Mouse (Mus musculus): ENCODE data around the gene Mob3b. TPM values are rescaled to one million over a fixed set of nuclear protein-coding genes. Genes with fewer than 3 reads are reported as not detected.
A peak's percentile ranks its signal among the peaks of the same experiment; 100 is the strongest.

The Mob3b gene
- polyA plus RNA-seq, 1 experiment from 2014 or later, result 30.2 TPM

GRCm38 (mm10) chr4:35101201-35101600, 56.1 kb downstream of the Mob3b start:
- Histone ChIP-seq H3K9me3 (no peaks in the 10 kb centered on the region), H3K9ac (no peak overlapping the region), H3K4me3 (replicated peaks) (no peak overlapping the region), H3K27me3 (replicated peaks) (no peaks in the 10 kb centered on the region), H3K27ac (no peak overlapping the region), H3K36me3 (no peaks in the 10 kb centered on the region), H3K4me2 (replicated peaks) (no peak overlapping the region), H3K4me1 (replicated peaks) (peaks cover 26% of the 10 kb centered on the region)
- ATAC-seq, result no peak
- 52% methylated on average over 7 of the region's 7 CpGs for WGBS

GRCm38 (mm10) chr4:35099865-35100780, 57.2 kb downstream of the Mob3b start:
- WGBS, result 12% methylated on average over 29 of the region's 29 CpGs
- no peaks in the 10 kb centered on the region for H3K9me3 ChIP-seq
- H3K4me3 ChIP-seq (replicated peaks), result peak overlapping the region; percentile 20
- peak overlapping the region; percentile 55 for H3K4me2 ChIP-seq (replicated peaks)
- H3K36me3 ChIP-seq, result no peaks in the 10 kb centered on the region
- H3K27ac ChIP-seq, result peak overlapping the region; percentile 78
- H3K27me3 ChIP-seq (replicated peaks), result no peaks in the 10 kb centered on the region
- H3K4me1 ChIP-seq (replicated peaks), result peaks cover 31% of the 10 kb centered on the region
- peak; percentile 84 for ATAC-seq
- no peak overlapping the region for H3K9ac ChIP-seq

- Histone ChIP-seq H3K4me3 (replicated peaks) (peak overlapping the region; percentile 20), H3K4me1 (replicated peaks) (peaks cover 31% of the 10 kb centered on the region), H3K27me3 (replicated peaks) (no peaks in the 10 kb centered on the region), H3K9ac (no peak overlapping the region), H3K27ac (peak overlapping the region; percentile 78), H3K9me3 (no peaks in the 10 kb centered on the region), H3K4me2 (replicated peaks) (peak overlapping the region; percentile 55), H3K36me3 (no peaks in the 10 kb centered on the region)
- WGBS, result 17% methylated on average over 17 of the region's 17 CpGs
- ATAC-seq, result peak; percentile 24; the same call in 1 of the 2 replicates
Measured at GRCm38 (mm10) chr4:35099210-35099864, 57.9 kb downstream of the Mob3b start.

GRCm38 (mm10) chr4:35098552-35098951, 58.7 kb downstream of the Mob3b start:
- H3K9me3 ChIP-seq, result no peaks in the 10 kb centered on the region

GRCm38 (mm10) chr4:35096226-35097175, 60.8 kb downstream of the Mob3b start:
- Histone ChIP-seq H3K9me3 (no peaks in the 10 kb centered on the region), H3K4me3 (replicated peaks) (no peak overlapping the region), H3K27me3 (replicated peaks) (no peaks in the 10 kb centered on the region), H3K4me1 (replicated peaks) (peaks cover 37% of the 10 kb centered on the region), H3K36me3 (no peaks in the 10 kb centered on the region), H3K4me2 (replicated peaks) (peak overlapping the region; percentile 31), H3K27ac (peak overlapping the region; percentile 73), H3K9ac (no peak overlapping the region)
- 60% methylated on average over 28 of the region's 28 CpGs for WGBS
- peak; percentile 38 for ATAC-seq

More at GRCm38 (mm10) chr4:35098552-35098951, 58.7 kb downstream of the Mob3b start:
- Histone ChIP-seq H3K27me3 (replicated peaks) (no peaks in the 10 kb centered on the region), H3K4me2 (replicated peaks) (peak overlapping the region; percentile 55; the same call in 1 of the 2 replicates), H3K9ac (no peak overlapping the region), H3K4me1 (replicated peaks) (peaks cover 31% of the 10 kb centered on the region), H3K36me3 (no peaks in the 10 kb centered on the region), H3K4me3 (replicated peaks) (no peak overlapping the region), H3K27ac (peak overlapping the region; percentile 78)
- ATAC-seq, result peak; percentile 85
- WGBS, result 58% methylated on average over 6 of the region's 6 CpGs

GRCm38 (mm10) chr4:35092457-35092856, 64.8 kb downstream of the Mob3b start:
- H3K27me3 ChIP-seq (replicated peaks), result no peaks in the 10 kb centered on the region
- peak overlapping the region; percentile 33; the same call in 1 of the 2 replicates for H3K4me2 ChIP-seq (replicated peaks)
- no peaks in the 10 kb centered on the region for H3K36me3 ChIP-seq
- ATAC-seq, result peak; percentile 70
- H3K9ac ChIP-seq, result no peak overlapping the region
- no peaks in the 10 kb centered on the region for H3K9me3 ChIP-seq
- no peak overlapping the region for H3K4me3 ChIP-seq (replicated peaks)
- WGBS, result 45% methylated on average over 3 of the region's 3 CpGs
- H3K27ac ChIP-seq, result peak overlapping the region; percentile 77
- peaks cover 28% of the 10 kb centered on the region for H3K4me1 ChIP-seq (replicated peaks)

- Histone ChIP-seq H3K4me1 (replicated peaks) (peaks cover 16% of the 10 kb centered on the region; the same call in 1 of the 2 replicates), H3K9me3 (no peaks in the 10 kb centered on the region), H3K36me3 (no peaks in the 10 kb centered on the region), H3K4me3 (replicated peaks) (no peak overlapping the region), H3K27me3 (replicated peaks) (no peaks in the 10 kb centered on the region), H3K9ac (no peak overlapping the region), H3K4me2 (replicated peaks) (no peak overlapping the region), H3K27ac (no peak overlapping the region)
- WGBS, result 59% methylated on average over 13 of the region's 13 CpGs
- ATAC-seq, result no peak
Measured at GRCm38 (mm10) chr4:35091157-35091784, 66.0 kb downstream of the Mob3b start.

GRCm38 (mm10) chr4:35089321-35090316, 67.7 kb downstream of the Mob3b start:
- H3K9ac ChIP-seq, result no peak overlapping the region
- H3K36me3 ChIP-seq, result no peaks in the 10 kb centered on the region
- no peaks in the 10 kb centered on the region for H3K27me3 ChIP-seq (replicated peaks)
- no peak for ATAC-seq
- no peaks in the 10 kb centered on the region for H3K9me3 ChIP-seq
- no peak overlapping the region for H3K4me3 ChIP-seq (replicated peaks)
- peaks cover 16% of the 10 kb centered on the region; the same call in 1 of the 2 replicates for H3K4me1 ChIP-seq (replicated peaks)
- H3K27ac ChIP-seq, result no peak overlapping the region
- no peak overlapping the region for H3K4me2 ChIP-seq (replicated peaks)
- 68% methylated on average over 14 of the region's 14 CpGs for WGBS

GRCm38 (mm10) chr4:35086067-35086700, 71.1 kb downstream of the Mob3b start:
- Histone ChIP-seq H3K4me3 (replicated peaks) (no peak overlapping the region), H3K9ac (no peak overlapping the region), H3K27me3 (replicated peaks) (no peaks in the 10 kb centered on the region), H3K9me3 (no peaks in the 10 kb centered on the region), H3K27ac (no peak overlapping the region), H3K4me1 (replicated peaks) (peaks cover 9% of the 10 kb centered on the region; the same call in 1 of the 2 replicates), H3K36me3 (no peaks in the 10 kb centered on the region), H3K4me2 (replicated peaks) (0 out of 2 replicates have a peak overlapping the region, but pooled peaks have one; percentile 11)
- WGBS, result 59% methylated on average over 7 of the region's 7 CpGs
- peak; percentile 78 for ATAC-seq

- 89% methylated on average over 8 of the region's 8 CpGs for WGBS
- Histone ChIP-seq H3K4me2 (replicated peaks) (no peak overlapping the region), H3K27ac (no peak overlapping the region), H3K4me3 (replicated peaks) (no peak overlapping the region), H3K27me3 (replicated peaks) (no peaks in the 10 kb centered on the region), H3K36me3 (no peaks in the 10 kb centered on the region), H3K9ac (no peak overlapping the region), H3K4me1 (replicated peaks) (peaks cover 6% of the 10 kb centered on the region; the same call in 1 of the 2 replicates), H3K9me3 (no peaks in the 10 kb centered on the region)
- no peak for ATAC-seq
Measured at GRCm38 (mm10) chr4:35084060-35084459, 73.2 kb downstream of the Mob3b start.

All from intestine, embryonic 15.5 days (tissue).